Mouse (Mus musculus) ES-E14 (cell line): ENCODE measurements around the gene Ttll13. TPM values are rescaled to one million over a fixed set of nuclear protein-coding genes. Genes with fewer than 3 reads are reported as not detected.

Experiments used
- DNase-seq: peaks from one replicate; pipeline ENCODE4 v3.0.0-alpha.2; 2013; ENCODE audit warnings: low read depth, low spot score
- H3K27ac ChIP-seq: 2 replicates; pipeline ENCODE4 v1.5.1; 2012; ENCODE audit warnings: low read depth, mild to moderate bottlenecking, low read length, moderate library complexity, mixed read lengths; ENCODE audit not compliant: poor library complexity, insufficient read depth, severe bottlenecking
- H3K36me3 ChIP-seq: 2 replicates; pipeline ENCODE4 v1.6.1; 2012; ENCODE audit warnings: mild to moderate bottlenecking, low read length, moderate library complexity, mixed read lengths; ENCODE audit not compliant: control insufficient read depth, poor library complexity, insufficient read depth, severe bottlenecking
- H3K4me1 ChIP-seq, 2 experiments: fragments of 150-350 bp in 1 of 2; sonication (generic) in 1 of 2; 2 replicates each; pipeline ENCODE4 v1.6.1; 2012; ENCODE audit warnings: low read length in 2 of 2, mild to moderate bottlenecking in 1 of 2, mixed read lengths in 1 of 2; ENCODE audit not compliant: control insufficient read depth in 2 of 2, insufficient read depth in 2 of 2, poor library complexity in 1 of 2
- H3K4me3 ChIP-seq, 2 experiments: fragments of 150-350 bp in 1 of 2; sonication (generic) in 1 of 2; 2 replicates each; pipeline ENCODE4 v1.5.1; 2012; ENCODE audit warnings: low read length in 2 of 2, low read depth in 1 of 2, mild to moderate bottlenecking in 1 of 2, mixed read lengths in 1 of 2; ENCODE audit not compliant: insufficient read depth in 1 of 2, poor library complexity in 1 of 2, severe bottlenecking in 1 of 2
- H3K9ac ChIP-seq: 2 replicates; pipeline ENCODE4 v1.6.1; 2012; ENCODE audit warnings: low read depth, mild to moderate bottlenecking, low read length, mixed read lengths; ENCODE audit not compliant: poor library complexity, insufficient read depth, severe bottlenecking
- H3K9me3 ChIP-seq: fragments of 150-350 bp; sonication (generic); 2 replicates; pipeline ENCODE4 v1.6.1; 2012; ENCODE audit warnings: low read depth, mild to moderate bottlenecking, low read length; ENCODE audit not compliant: control insufficient read depth, insufficient read depth
- CHD2 ChIP-seq: IDR thresholded peaks from 2 replicates; pipeline ENCODE4 v1.6.1; 2014; ENCODE audit warnings: mild to moderate bottlenecking, low read depth, low read length, inconsistent platforms
- HCFC1 ChIP-seq: IDR thresholded peaks from 2 replicates; pipeline ENCODE4 v1.6.1; 2012; ENCODE audit warnings: low read length, inconsistent platforms, borderline replicate concordance; ENCODE audit not compliant: insufficient read depth
- MAFK ChIP-seq: IDR thresholded peaks from 2 replicates; pipeline ENCODE4 v1.6.1; 2014; ENCODE audit warnings: mild to moderate bottlenecking, low read depth, low read length, inconsistent platforms; ENCODE audit not compliant: insufficient read depth
- ZC3H11A ChIP-seq: IDR thresholded peaks from 2 replicates; pipeline ENCODE4 v1.6.1; 2012; ENCODE audit warnings: low read depth, mild to moderate bottlenecking, inconsistent platforms, low read length, borderline replicate concordance
- ZNF384 ChIP-seq: IDR thresholded peaks from 2 replicates; pipeline ENCODE4 v1.6.1; 2012; ENCODE audit warnings: low read depth, low read length, inconsistent platforms
- in situ Hi-C, 2 experiments: fragments of 600-800 bp; cut with MboI; formaldehyde crosslinking; loops; one replicate each; pipeline ENCODE4 v1.15.1; 2025; ENCODE audit warnings: low sequenced_read_pairs in 2 of 2, inconsistent platforms in 1 of 2; ENCODE audit not compliant: unreplicated experiment in 2 of 2
- total RNA-seq: library from RNA; depleted of rRNA; stranded (reverse); fragments of 300-350 nt; gene quantifications from 2 replicates; pipeline ENCODE4 v1.2.3, GENCODE M21; 2012

The Ttll13 gene
- total RNA-seq, 1 experiment: 2.8 TPM

- no peak for DNase-seq
- H3K9ac ChIP-seq: no peak overlapping the region; the same call in 1 of the 2 replicates
- H3K9me3 ChIP-seq: no peaks in the 10 kb centered on the region
- H3K27ac ChIP-seq: 0 out of 2 replicates have a peak overlapping the region, but pooled peaks have one; percentile 31
- H3K4me3 ChIP-seq: peak overlapping the region in 1 of 2 experiments; percentile 12; a peak in 1 of 4 replicates
- peaks cover 22% of the 10 kb centered on the region for H3K36me3 ChIP-seq
- in situ Hi-C loops: no loop called here
- TF ChIP-seq HCFC1 (no peak), ZNF384 (no peak), CHD2 (no peak), ZC3H11A (no peak)
- peaks cover 17 to 45% of the 10 kb centered on the region in 2 experiments for H3K4me1 ChIP-seq
Measured at GRCm38 (mm10) chr7:80208738-80209430, 37.3 kb upstream of the Ttll13 start.

- Histone ChIP-seq H3K9me3 (no peaks in the 10 kb centered on the region), H3K27ac (no peak overlapping the region), H3K4me1 (peaks cover 16 to 42% of the 10 kb centered on the region in 2 experiments), H3K36me3 (peaks cover 26% of the 10 kb centered on the region), H3K4me3 (no peak overlapping the region), H3K9ac (no peak overlapping the region)
- no peak for DNase-seq
- TF ChIP-seq MAFK: no peak
- no peak for TF ChIP-seq CHD2
- no peak for TF ChIP-seq HCFC1
- TF ChIP-seq ZNF384: no peak
- no peak for TF ChIP-seq ZC3H11A
- in situ Hi-C loops: no loop called here
Measured at GRCm38 (mm10) chr7:80209669-80210068, 36.5 kb upstream of the Ttll13 start.

- no peak overlapping the region for H3K9ac ChIP-seq
- H3K27ac ChIP-seq: no peak overlapping the region
- peaks cover 36% of the 10 kb centered on the region for H3K36me3 ChIP-seq
- in situ Hi-C loops: no loop called here
- H3K9me3 ChIP-seq: no peaks in the 10 kb centered on the region
- no peak for DNase-seq
- peaks cover 13 to 36% of the 10 kb centered on the region in 2 experiments for H3K4me1 ChIP-seq
- TF ChIP-seq MAFK (no peak), CHD2 (no peak), HCFC1 (no peak), ZNF384 (no peak), ZC3H11A (no peak)
- no peak overlapping the region for H3K4me3 ChIP-seq
Measured at GRCm38 (mm10) chr7:80210982-80211381, 35.2 kb upstream of the Ttll13 start.

DNA sequence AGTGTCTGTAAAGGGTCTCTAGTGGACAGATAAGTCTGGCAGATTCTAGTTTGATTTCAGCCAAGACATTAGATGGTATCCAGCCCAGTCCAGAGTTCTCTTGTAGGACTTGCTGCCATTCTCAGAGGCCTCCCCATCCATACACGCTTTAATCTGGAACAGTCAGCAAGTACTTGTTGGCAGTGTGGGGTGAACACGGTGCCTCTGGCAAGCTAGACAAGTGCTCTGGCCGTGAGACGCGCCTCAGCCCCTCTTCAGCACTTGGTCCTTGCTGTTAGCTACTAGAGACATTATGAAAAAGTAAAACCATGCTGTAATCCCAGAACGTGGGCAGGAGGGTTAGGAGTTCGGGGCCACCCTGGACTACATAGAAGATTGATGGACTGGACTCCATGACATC lies 32.6 kb upstream of the Ttll13 start:
- H3K4me1 ChIP-seq: peaks cover 7 to 16% of the 10 kb centered on the region in 2 experiments; a peak in 3 of 4 replicates
- TF ChIP-seq MAFK (no peak), CHD2 (no peak), ZNF384 (no peak), ZC3H11A (no peak), HCFC1 (no peak)
- H3K9ac ChIP-seq: no peak overlapping the region
- no peak for DNase-seq
- no peak overlapping the region for H3K27ac ChIP-seq
- in situ Hi-C loops: no loop called here
- no peak overlapping the region for H3K4me3 ChIP-seq
- peaks cover 51% of the 10 kb centered on the region for H3K36me3 ChIP-seq
- no peaks in the 10 kb centered on the region for H3K9me3 ChIP-seq
